Mouse (Mus musculus) forebrain, embryonic 12.5 days (tissue): Measurements from ENCODE around the gene Hey2. TPM values are rescaled to one million over a fixed set of nuclear protein-coding genes. Genes with fewer than 3 reads are reported as not detected.

Experiments used
- ATAC-seq: fragments of 200-750 bp; cut with Nextera tagmentation; 2 replicates; pipeline ENCODE4 v1.8.0; 2017; ENCODE audit warnings: moderate TSS enrichment; ENCODE audit not compliant: low FRiP score
- H3K27ac ChIP-seq: fragments of 300-500 bp; sonication (generic); 2 replicates; pipeline ENCODE4 v1.5.1; 2016; ENCODE audit warnings: mild to moderate bottlenecking
- H3K27me3 ChIP-seq: fragments of 300-500 bp; sonication (generic); 2 replicates; pipeline ENCODE4 v1.6.1; 2016; ENCODE audit warnings: mild to moderate bottlenecking
- H3K36me3 ChIP-seq: fragments of 300-500 bp; sonication (generic); replicated peaks from 2 replicates; pipeline ENCODE4 v1.6.1; 2016; ENCODE audit warnings: mild to moderate bottlenecking
- H3K4me1 ChIP-seq: fragments of 300-500 bp; sonication (generic); 2 replicates; pipeline ENCODE4 v1.6.1; 2016
- H3K4me2 ChIP-seq: fragments of 300-500 bp; sonication (generic); 2 replicates; pipeline ENCODE4 v1.6.1; 2016; ENCODE audit warnings: mild to moderate bottlenecking, moderate library complexity
- H3K4me3 ChIP-seq: fragments of 300-500 bp; sonication (generic); replicated peaks from 2 replicates; pipeline ENCODE4 v1.5.1; 2016; ENCODE audit warnings: mild to moderate bottlenecking
- H3K9ac ChIP-seq: fragments of 300-500 bp; sonication (generic); 2 replicates; pipeline ENCODE4 v1.6.1; 2016; ENCODE audit warnings: mild to moderate bottlenecking
- H3K9me3 ChIP-seq: fragments of 300-500 bp; sonication (generic); 2 replicates; pipeline ENCODE4 v1.6.1; 2016
- WGBS: fragments of 180-500 bp; shearing (Covaris S2); methylation state at CpG from one replicate; pipeline ENCODE4 v1.1.7; 2016; 5-methylcytosine and 5-hydroxymethylcytosine counted together
- polyA plus RNA-seq: library from polyadenylated mRNA; unstranded; fragments of >200 nt; fragmentation: Nextera tagmentation; extraction: Ambion mirVana; gene quantifications from 2 replicates; pipeline ENCODE4 v1.2.1, GENCODE M21; 2016

The Hey2 gene
- polyA plus RNA-seq, 1 experiment from 2014 or later = 5.6 TPM

DNA sequence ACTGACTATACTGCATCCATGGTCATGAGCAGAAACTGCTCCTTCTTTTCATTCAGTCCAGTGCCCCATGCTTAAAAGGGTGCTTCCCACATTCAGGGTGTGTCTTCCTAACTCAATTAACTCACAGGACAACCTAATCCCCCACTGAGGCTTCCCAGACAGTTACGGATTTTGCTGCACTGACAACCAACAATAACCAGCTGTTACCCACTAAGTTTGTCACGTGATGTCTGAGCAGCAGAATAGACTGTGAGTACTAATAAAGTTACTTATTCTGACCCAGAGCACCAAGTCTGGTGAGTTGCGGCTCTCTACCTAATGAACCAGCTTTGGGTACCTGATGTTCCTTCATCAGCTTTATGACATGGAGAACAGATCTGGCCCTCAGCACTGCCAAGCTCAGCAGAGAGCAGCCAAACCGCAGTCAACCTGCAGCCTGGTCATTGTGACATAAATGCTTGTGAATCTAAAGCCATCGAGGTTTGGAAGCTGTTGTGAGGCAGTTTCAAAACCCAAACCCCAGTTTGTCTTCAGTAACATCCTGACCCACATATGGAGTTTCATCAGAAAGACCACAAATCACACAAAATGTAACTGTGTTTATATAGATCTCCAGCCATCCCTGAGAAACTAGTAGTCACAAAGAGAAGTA lies 56.4 kb downstream of the Hey2 start:
- no peak for ATAC-seq
- no peaks in the 10 kb centered on the region for H3K27me3 ChIP-seq
- H3K4me1 ChIP-seq = no peaks in the 10 kb centered on the region
- H3K27ac ChIP-seq = no peak overlapping the region
- H3K36me3 ChIP-seq = no peaks in the 10 kb centered on the region
- 90% methylated on average over 5 of the region's 5 CpGs for WGBS
- H3K9me3 ChIP-seq = no peaks in the 10 kb centered on the region
- no peak overlapping the region for H3K9ac ChIP-seq
- H3K4me3 ChIP-seq = no peak overlapping the region
- no peak overlapping the region for H3K4me2 ChIP-seq

Other genes with a start within 250 kb of the Hey2 start
- gene Trmt11, start 242.1 kb downstream of the Hey2 start, polyA plus RNA-seq = 30.1 and 32.5 TPM in 2 replicates
- gene Hint3, start 213.2 kb downstream of the Hey2 start, polyA plus RNA-seq = 18.5 and 22.7 TPM in 2 replicates
- 9.4 and 11.1 TPM in 2 replicates for gene Ncoa7, start 39.5 kb downstream of the Hey2 start, polyA plus RNA-seq